Mouse (Mus musculus): ENCODE measurements at regions not wholly inside any gene's neighbourhood (a gene's known extent, or its start where the extent isn't known, plus 50 kb on each side); places are given as distances from the start of the nearest gene placed in this dataset.

DNA sequence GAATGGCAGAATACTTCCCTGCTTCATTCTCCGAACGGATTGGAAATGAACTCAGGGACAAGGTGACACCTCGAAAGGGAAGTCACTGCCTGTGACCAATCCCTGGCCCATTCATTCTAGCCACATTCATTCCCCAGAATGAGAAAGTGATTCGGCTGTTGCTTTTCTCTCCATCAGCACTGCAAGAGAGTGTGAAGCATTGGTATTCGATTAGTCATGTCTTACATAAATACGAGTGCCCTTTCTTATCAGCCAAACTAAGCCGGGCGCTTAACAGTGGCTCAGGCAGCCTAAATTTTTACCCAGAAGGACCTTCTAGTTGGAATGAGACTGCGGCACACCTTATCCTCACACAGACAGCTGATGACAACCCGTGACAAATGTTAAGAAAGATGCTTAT is 122.8 kb downstream of the Gm5426 start:
- Histone ChIP-seq H3K27ac (ENCODE audit: low read depth) (no peak overlapping the region), H3K9ac (ENCODE audit: low read length) (no peak overlapping the region), H3K4me1 (replicated peaks; ENCODE audit: control insufficient read depth, insufficient read depth, low read length) (peaks cover 7% of the 10 kb centered on the region; the same call in 1 of the 2 replicates), H3K4me2 (ENCODE audit: low read length) (no peak overlapping the region), H3K4me3 (ENCODE audit: low read depth, low read length) (no peak overlapping the region), H3K9me3 (ENCODE audit: control insufficient read depth, low read length) (no peaks in the 10 kb centered on the region), H3K36me3 (ENCODE audit: control insufficient read depth, insufficient read depth, low read length) (no peaks in the 10 kb centered on the region), H3K27me3 (replicated peaks; ENCODE audit: control insufficient read depth, insufficient read depth, low read length) (no peaks in the 10 kb centered on the region)
- DNase-seq (ENCODE audit: low spot score) (no peak), ATAC-seq (replicated peaks; ENCODE audit: low FRiP score, low TSS enrichment, low read depth) (no peak)
- 75% methylated on average over 10 of the region's 10 CpGs for WGBS

DNA sequence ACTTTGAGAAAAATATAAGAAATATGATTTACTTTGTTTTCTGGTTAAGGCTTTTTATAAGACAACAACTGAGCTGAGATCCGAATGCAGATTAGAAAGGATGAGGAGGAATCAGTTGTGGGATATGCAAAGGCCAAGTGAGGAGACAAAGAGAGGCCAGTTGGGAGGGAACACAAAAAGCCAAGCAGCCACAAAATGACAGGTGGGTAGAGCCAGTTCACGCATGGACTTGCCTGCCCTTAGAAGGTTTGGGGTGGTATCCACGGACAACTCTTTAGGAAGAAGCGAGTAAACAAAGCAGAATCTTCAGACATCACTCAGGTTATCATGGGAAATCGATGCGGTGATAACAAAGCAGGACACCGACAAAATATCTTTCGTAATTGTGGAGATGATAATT is 123.2 kb downstream of the Gm5426 start:
- Histone ChIP-seq H3K36me3 (ENCODE audit: control insufficient read depth, insufficient read depth, low read length) (no peaks in the 10 kb centered on the region), H3K4me3 (ENCODE audit: low read depth, low read length) (no peak overlapping the region), H3K4me2 (ENCODE audit: low read length) (no peak overlapping the region), H3K9ac (ENCODE audit: low read length) (no peak overlapping the region), H3K9me3 (ENCODE audit: control insufficient read depth, low read length) (no peaks in the 10 kb centered on the region), H3K4me1 (replicated peaks; ENCODE audit: control insufficient read depth, insufficient read depth, low read length) (peaks cover 9% of the 10 kb centered on the region; the same call in 1 of the 2 replicates), H3K27ac (ENCODE audit: low read depth) (no peak overlapping the region), H3K27me3 (replicated peaks; ENCODE audit: control insufficient read depth, insufficient read depth, low read length) (no peaks in the 10 kb centered on the region)
- WGBS = 89% methylated on average over 8 of the region's 8 CpGs
- DNase-seq (ENCODE audit: low spot score) (no peak), ATAC-seq (replicated peaks; ENCODE audit: low FRiP score, low TSS enrichment, low read depth) (no peak)

DNA sequence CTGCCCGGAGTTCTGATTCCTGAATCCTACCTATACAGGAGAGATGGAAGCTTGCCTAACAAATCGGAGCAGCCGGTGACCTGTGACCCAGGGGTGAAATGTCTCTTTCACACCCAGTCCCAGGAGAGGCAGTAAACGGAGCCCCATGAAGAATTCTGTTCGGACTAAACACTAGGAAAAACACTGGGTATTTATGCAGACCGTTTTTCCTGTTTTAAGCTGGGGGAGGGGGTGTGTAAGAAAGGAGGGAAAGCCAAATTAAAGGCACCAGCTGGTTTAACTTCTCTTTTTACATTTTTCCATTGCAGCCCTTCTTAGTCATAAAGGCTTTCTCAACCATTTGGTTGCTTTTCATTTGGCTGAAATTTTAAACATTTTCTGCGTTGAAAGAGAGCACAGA is 127.1 kb downstream of the Gm5426 start:
- Histone ChIP-seq H3K4me2 (ENCODE audit: low read length) (peak overlapping the region; percentile 26; the same call in 1 of the 2 replicates), H3K27ac (ENCODE audit: low read depth) (peak overlapping the region; percentile 52), H3K4me3 (ENCODE audit: low read depth, low read length) (no peak overlapping the region), H3K27me3 (replicated peaks; ENCODE audit: control insufficient read depth, insufficient read depth, low read length) (no peaks in the 10 kb centered on the region), H3K9ac (ENCODE audit: low read length) (no peak overlapping the region), H3K4me1 (replicated peaks; ENCODE audit: control insufficient read depth, insufficient read depth, low read length) (peaks cover 20% of the 10 kb centered on the region), H3K36me3 (ENCODE audit: control insufficient read depth, insufficient read depth, low read length) (no peaks in the 10 kb centered on the region), H3K9me3 (ENCODE audit: control insufficient read depth, low read length) (no peaks in the 10 kb centered on the region)
- ATAC-seq (replicated peaks; ENCODE audit: low FRiP score, low TSS enrichment, low read depth) = no peak
- DNase-seq (ENCODE audit: low spot score) = peak; percentile 54
- 17% methylated on average over 7 of the region's 7 CpGs for WGBS

DNA sequence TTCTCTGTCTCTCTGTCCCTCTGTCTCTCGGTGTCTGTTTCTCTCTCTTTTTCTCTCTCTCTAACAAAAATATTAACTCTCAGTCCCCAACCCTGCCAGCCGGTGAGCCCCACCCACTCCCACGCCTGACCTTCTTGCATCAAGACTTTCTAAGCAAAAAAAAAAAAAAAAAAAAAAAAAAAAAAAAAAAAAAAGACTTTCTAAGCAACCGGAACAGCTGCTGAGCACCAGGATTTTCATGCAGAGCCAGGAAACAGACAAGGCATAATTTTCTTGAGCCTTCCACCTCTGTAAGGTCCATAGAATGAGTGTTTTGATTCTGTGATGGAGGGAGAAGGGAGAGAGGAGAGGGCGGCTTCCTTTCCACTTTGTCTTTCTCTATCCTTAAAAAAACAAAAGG is 128.0 kb downstream of the Gm5426 start:
- Histone ChIP-seq H3K36me3 (ENCODE audit: control insufficient read depth, insufficient read depth, low read length) (no peaks in the 10 kb centered on the region), H3K4me3 (ENCODE audit: low read depth, low read length) (no peak overlapping the region), H3K27ac (ENCODE audit: low read depth) (peak overlapping the region; percentile 52; the same call in 1 of the 2 replicates), H3K27me3 (replicated peaks; ENCODE audit: control insufficient read depth, insufficient read depth, low read length) (no peaks in the 10 kb centered on the region), H3K9me3 (ENCODE audit: control insufficient read depth, low read length) (no peaks in the 10 kb centered on the region), H3K4me1 (replicated peaks; ENCODE audit: control insufficient read depth, insufficient read depth, low read length) (peaks cover 20% of the 10 kb centered on the region), H3K9ac (ENCODE audit: low read length) (no peak overlapping the region), H3K4me2 (ENCODE audit: low read length) (peak overlapping the region; percentile 9; the same call in 1 of the 2 replicates)
- no peak for DNase-seq (ENCODE audit: low spot score)
- WGBS = 15% methylated on average over 5 of the region's 5 CpGs
- no peak for ATAC-seq (replicated peaks; ENCODE audit: low FRiP score, low TSS enrichment, low read depth)

DNA sequence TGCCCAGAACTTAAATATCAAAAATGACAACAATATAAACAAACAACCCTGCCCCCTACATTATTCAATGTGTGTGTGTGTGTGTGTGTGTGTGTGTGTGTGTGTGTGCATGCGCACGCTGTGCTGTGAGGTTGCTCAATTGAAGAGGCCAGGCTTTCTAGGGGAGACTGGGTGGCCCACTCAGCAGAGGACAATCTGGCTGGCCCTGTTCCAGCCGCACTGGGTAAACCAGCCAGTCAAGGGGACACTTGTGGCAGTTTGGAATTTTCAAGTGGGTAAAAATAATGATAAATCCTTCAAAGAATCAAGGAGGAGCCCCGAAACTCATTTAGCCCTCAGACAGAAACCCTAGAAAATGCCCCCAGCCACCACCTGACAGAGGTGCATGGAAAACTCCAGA is 128.5 kb downstream of the Gm5426 start:
- H3K9me3 ChIP-seq (ENCODE audit: control insufficient read depth, low read length) = no peaks in the 10 kb centered on the region
- peak overlapping the region; percentile 52; the same call in 1 of the 2 replicates for H3K27ac ChIP-seq (ENCODE audit: low read depth)
- H3K27me3 ChIP-seq (replicated peaks; ENCODE audit: control insufficient read depth, insufficient read depth, low read length) = no peaks in the 10 kb centered on the region
- WGBS = 69% methylated on average over 4 of the region's 4 CpGs
- H3K4me2 ChIP-seq (ENCODE audit: low read length) = peak overlapping the region; percentile 9; the same call in 1 of the 2 replicates
- H3K4me1 ChIP-seq (replicated peaks; ENCODE audit: control insufficient read depth, insufficient read depth, low read length) = peaks cover 20% of the 10 kb centered on the region
- no peaks in the 10 kb centered on the region for H3K36me3 ChIP-seq (ENCODE audit: control insufficient read depth, insufficient read depth, low read length)
- no peak for DNase-seq (ENCODE audit: low spot score)
- no peak for ATAC-seq (replicated peaks; ENCODE audit: low FRiP score, low TSS enrichment, low read depth)
- no peak overlapping the region for H3K9ac ChIP-seq (ENCODE audit: low read length)
- H3K4me3 ChIP-seq (ENCODE audit: low read depth, low read length) = no peak overlapping the region

DNA sequence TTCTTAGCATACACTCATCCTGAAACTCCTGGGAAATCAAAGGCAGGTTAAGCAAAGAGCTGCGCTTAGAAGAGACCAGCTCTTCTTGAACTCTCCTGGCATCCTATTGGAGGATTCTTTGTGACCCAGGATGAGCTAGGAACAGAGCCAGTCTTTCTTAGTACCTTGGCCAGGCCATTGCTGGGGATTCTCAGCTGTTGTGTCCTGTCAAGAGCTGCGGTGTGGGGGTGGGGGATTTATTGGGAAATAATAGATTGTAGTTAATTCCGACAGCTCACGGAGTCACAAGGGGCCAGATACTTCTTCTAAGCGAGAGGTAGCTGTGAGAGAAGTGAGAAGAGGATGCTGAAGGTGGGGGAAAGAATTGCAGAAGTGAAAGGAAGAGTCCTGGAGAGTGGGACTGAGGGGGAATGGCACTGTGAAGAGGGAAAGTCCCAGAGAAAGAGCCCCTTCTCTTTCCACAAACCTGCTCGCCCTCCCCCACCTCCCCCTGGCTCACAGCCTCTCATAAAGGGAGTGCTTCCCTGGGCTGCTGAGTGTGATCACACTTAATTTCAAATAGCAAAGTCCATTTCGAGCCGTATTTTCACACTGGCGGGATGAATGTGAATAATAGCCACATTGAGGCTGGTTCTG is 129.8 kb downstream of the Gm5426 start:
- ATAC-seq (replicated peaks; ENCODE audit: low FRiP score, low TSS enrichment, low read depth) (no peak), DNase-seq (ENCODE audit: low spot score) (no peak)
- Histone ChIP-seq H3K9ac (ENCODE audit: low read length) (no peak overlapping the region), H3K36me3 (ENCODE audit: control insufficient read depth, insufficient read depth, low read length) (no peaks in the 10 kb centered on the region), H3K4me3 (ENCODE audit: low read depth, low read length) (no peak overlapping the region), H3K4me2 (ENCODE audit: low read length) (no peak overlapping the region), H3K9me3 (ENCODE audit: control insufficient read depth, low read length) (no peaks in the 10 kb centered on the region), H3K4me1 (replicated peaks; ENCODE audit: control insufficient read depth, insufficient read depth, low read length) (peaks cover 20% of the 10 kb centered on the region), H3K27ac (ENCODE audit: low read depth) (no peak overlapping the region), H3K27me3 (replicated peaks; ENCODE audit: control insufficient read depth, insufficient read depth, low read length) (no peaks in the 10 kb centered on the region)
- 49% methylated on average over 8 of the region's 9 CpGs for WGBS

DNA sequence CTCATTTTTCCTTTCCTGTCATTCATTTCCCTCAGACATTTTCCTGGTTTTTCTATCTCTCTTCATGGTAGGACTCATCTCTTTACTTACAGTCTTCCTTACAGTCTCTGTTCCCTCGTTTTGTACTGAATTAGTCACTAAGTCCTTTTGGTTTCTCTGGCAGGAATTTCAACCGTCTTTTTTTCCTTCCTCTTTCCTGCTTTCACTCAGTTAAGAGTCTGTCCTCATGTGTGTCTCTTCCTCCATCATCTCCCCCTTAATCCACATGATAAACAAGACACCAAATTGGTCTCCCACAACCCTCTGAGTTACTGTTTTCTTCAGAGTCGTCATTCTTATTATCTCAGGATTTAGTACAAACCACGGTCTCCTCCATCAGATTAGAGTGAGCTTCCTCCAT is 131.2 kb downstream of the Gm5426 start:
- no peaks in the 10 kb centered on the region for H3K9me3 ChIP-seq (ENCODE audit: control insufficient read depth, low read length)
- H3K4me2 ChIP-seq (ENCODE audit: low read length) = no peak overlapping the region
- no peak for ATAC-seq (replicated peaks; ENCODE audit: low FRiP score, low TSS enrichment, low read depth)
- no peak overlapping the region for H3K9ac ChIP-seq (ENCODE audit: low read length)
- WGBS = 80% methylated on average over 4 of the region's 4 CpGs
- H3K4me3 ChIP-seq (ENCODE audit: low read depth, low read length) = no peak overlapping the region
- no peaks in the 10 kb centered on the region for H3K36me3 ChIP-seq (ENCODE audit: control insufficient read depth, insufficient read depth, low read length)
- DNase-seq (ENCODE audit: low spot score) = no peak
- no peak overlapping the region for H3K27ac ChIP-seq (ENCODE audit: low read depth)
- no peaks in the 10 kb centered on the region for H3K27me3 ChIP-seq (replicated peaks; ENCODE audit: control insufficient read depth, insufficient read depth, low read length)
- peaks cover 20% of the 10 kb centered on the region for H3K4me1 ChIP-seq (replicated peaks; ENCODE audit: control insufficient read depth, insufficient read depth, low read length)

DNA sequence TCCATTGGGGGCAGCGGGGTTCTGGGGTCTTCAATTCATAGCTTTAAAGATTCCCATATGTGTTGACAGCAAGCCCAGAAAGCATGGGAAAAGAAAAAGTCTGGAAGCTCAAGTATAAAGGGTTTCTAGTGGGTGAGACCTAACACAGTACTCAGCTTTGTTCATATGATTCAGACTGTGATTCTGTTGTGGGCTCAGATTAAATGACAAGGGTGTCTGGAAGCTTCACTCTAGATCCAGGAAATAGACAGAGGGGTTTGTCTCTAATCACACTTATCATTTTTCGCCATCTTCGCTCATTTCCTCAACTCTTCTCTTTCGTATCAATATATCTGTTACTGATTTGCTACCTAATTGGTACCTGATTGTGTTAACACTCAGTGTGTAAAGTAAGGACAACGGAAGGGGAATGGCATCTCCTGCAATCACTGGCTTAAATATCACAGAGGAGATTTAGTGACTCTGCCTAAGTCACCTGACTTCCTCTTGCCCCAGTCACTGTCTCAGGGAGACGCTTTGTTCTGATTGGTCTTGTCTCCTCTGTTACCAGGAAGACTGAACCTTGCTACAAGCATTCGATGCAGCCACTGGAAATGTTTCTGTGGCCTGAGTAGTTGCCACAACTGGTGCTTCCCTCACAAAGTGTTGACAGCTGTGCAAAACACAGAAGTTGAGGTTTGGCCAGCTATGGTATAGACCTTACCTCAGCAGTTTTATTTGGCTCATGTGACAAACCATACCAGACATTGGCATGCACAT is 137.4 kb downstream of the Gm5426 start:
- H3K27ac ChIP-seq (ENCODE audit: low read depth) = no peak overlapping the region
- H3K9ac ChIP-seq (ENCODE audit: low read length) = no peak overlapping the region
- ATAC-seq (replicated peaks; ENCODE audit: low FRiP score, low TSS enrichment, low read depth) (no peak), DNase-seq (ENCODE audit: low spot score) (no peak)
- H3K4me1 ChIP-seq (replicated peaks; ENCODE audit: control insufficient read depth, insufficient read depth, low read length) = no peaks in the 10 kb centered on the region
- no peaks in the 10 kb centered on the region for H3K36me3 ChIP-seq (ENCODE audit: control insufficient read depth, insufficient read depth, low read length)
- H3K27me3 ChIP-seq (replicated peaks; ENCODE audit: control insufficient read depth, insufficient read depth, low read length) = no peaks in the 10 kb centered on the region
- no peaks in the 10 kb centered on the region for H3K9me3 ChIP-seq (ENCODE audit: control insufficient read depth, low read length)
- WGBS = 81% methylated on average over 7 of the region's 7 CpGs
- H3K4me2 ChIP-seq (ENCODE audit: low read length) = no peak overlapping the region
- H3K4me3 ChIP-seq (ENCODE audit: low read depth, low read length) = no peak overlapping the region

DNA sequence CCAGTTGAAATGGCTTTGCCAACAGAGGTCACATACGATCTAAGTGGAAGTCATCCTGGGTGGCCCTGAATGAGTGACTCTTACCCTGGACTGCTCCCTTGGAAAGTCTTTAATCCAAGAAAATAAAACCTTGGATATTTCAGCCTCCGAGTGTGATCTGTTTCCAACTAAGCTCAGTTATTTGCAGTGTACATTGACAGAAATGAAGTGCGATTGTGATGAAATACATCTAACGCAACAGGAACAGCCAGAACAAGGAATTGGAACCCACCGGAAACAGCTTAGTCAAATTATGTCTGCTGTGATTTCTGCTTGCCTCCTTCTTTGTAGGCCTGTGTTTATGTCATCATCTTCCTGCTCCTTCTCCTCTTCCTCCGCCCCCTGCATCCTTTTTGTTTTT is 143.7 kb downstream of the Gm5426 start:
- Histone ChIP-seq H3K4me1 (replicated peaks; ENCODE audit: control insufficient read depth, insufficient read depth, low read length) (no peaks in the 10 kb centered on the region), H3K4me3 (ENCODE audit: low read depth, low read length) (no peak overlapping the region), H3K36me3 (ENCODE audit: control insufficient read depth, insufficient read depth, low read length) (no peaks in the 10 kb centered on the region), H3K4me2 (ENCODE audit: low read length) (no peak overlapping the region), H3K9me3 (ENCODE audit: control insufficient read depth, low read length) (no peaks in the 10 kb centered on the region), H3K27ac (ENCODE audit: low read depth) (no peak overlapping the region), H3K27me3 (replicated peaks; ENCODE audit: control insufficient read depth, insufficient read depth, low read length) (no peaks in the 10 kb centered on the region), H3K9ac (ENCODE audit: low read length) (no peak overlapping the region)
- no peak for ATAC-seq (replicated peaks; ENCODE audit: low FRiP score, low TSS enrichment, low read depth)
- WGBS = 92% methylated on average over 6 of the region's 6 CpGs
- no peak for DNase-seq (ENCODE audit: low spot score)
